Mouse (Mus musculus): ENCODE data around the gene Lmtk2. TPM values are rescaled to one million over a fixed set of nuclear protein-coding genes. Genes with fewer than 3 reads are reported as not detected.

Lmtk2 gene
- total and polyA plus RNA-seq, 2 experiments from 2014 or later: 7.1 to 58.8 TPM

GRCm38 (mm10) chr5:144149530-144149929 is 49.3 kb downstream of the Lmtk2 start:
- Histone ChIP-seq H3K4me1 (ENCODE audit: insufficient read depth, low read length) (no peaks in the 10 kb centered on the region), H3K27ac (no peak overlapping the region), H3K4me3 (ENCODE audit: low read length) (no peak overlapping the region), H3K27me3 (ENCODE audit: insufficient read depth, low read length) (no peaks in the 10 kb centered on the region), H3K36me3 (ENCODE audit: insufficient read depth, low read length) (peaks cover 28% of the 10 kb centered on the region; the same call in 1 of the 2 replicates), H3K4me2 (ENCODE audit: low read depth, low read length) (no peak overlapping the region), H3K9me3 (ENCODE audit: low read length) (no peaks in the 10 kb centered on the region), H3K9ac (replicated peaks; ENCODE audit: low read length) (no peak overlapping the region)
- ATAC-seq (no peak), DNase-seq (ENCODE audit: low spot score) (no peak)
- TF ChIP-seq CTCF (IDR thresholded peaks at IDR 0.05; ENCODE audit: low read depth): no peak
- 92% methylated on average over 4 of the region's 4 CpGs for WGBS

DNA sequence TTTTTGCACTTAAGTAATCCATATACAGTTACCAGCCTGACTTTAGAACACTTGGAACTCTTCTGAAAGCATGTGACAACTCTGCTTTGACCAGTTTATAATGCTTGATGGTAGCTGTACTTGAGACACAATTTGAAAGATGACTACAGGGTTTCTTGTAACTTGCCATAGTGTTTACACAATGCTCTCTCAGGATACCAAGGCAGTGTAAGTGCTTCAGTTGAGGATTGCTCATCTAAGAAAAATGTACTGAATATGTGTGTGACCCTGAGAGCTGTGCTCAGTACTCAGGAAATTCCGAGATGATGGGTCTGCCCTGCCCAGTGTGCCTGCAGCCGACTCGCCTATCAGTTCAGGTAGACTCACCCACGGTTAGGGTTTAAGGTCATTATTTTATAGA is 51.0 kb downstream of the Lmtk2 start:
- H3K9me3 ChIP-seq (ENCODE audit: low read length): no peaks in the 10 kb centered on the region
- 98% methylated on average over 4 of the region's 4 CpGs for WGBS
- TF ChIP-seq CTCF (IDR thresholded peaks at IDR 0.05; ENCODE audit: low read depth): no peak
- no peak overlapping the region for H3K4me2 ChIP-seq (ENCODE audit: low read depth, low read length)
- DNase-seq (ENCODE audit: low spot score): no peak
- H3K27me3 ChIP-seq (ENCODE audit: insufficient read depth, low read length): no peaks in the 10 kb centered on the region
- no peak overlapping the region for H3K27ac ChIP-seq
- H3K4me3 ChIP-seq (ENCODE audit: low read length): no peak overlapping the region
- no peak overlapping the region for H3K9ac ChIP-seq (replicated peaks; ENCODE audit: low read length)
- ATAC-seq: no peak
- H3K36me3 ChIP-seq (ENCODE audit: insufficient read depth, low read length): peaks cover 25% of the 10 kb centered on the region; the same call in 1 of the 2 replicates
- H3K4me1 ChIP-seq (ENCODE audit: insufficient read depth, low read length): no peaks in the 10 kb centered on the region

- Histone ChIP-seq H3K9me3 (ENCODE audit: low read length) (no peaks in the 10 kb centered on the region), H3K9ac (replicated peaks; ENCODE audit: low read length) (no peak overlapping the region), H3K4me1 (ENCODE audit: insufficient read depth, low read length) (no peaks in the 10 kb centered on the region), H3K36me3 (ENCODE audit: insufficient read depth, low read length) (peaks cover 19% of the 10 kb centered on the region; the same call in 1 of the 2 replicates), H3K27me3 (ENCODE audit: insufficient read depth, low read length) (no peaks in the 10 kb centered on the region), H3K27ac (no peak overlapping the region), H3K4me3 (ENCODE audit: low read length) (no peak overlapping the region), H3K4me2 (ENCODE audit: low read depth, low read length) (no peak overlapping the region)
- no peak for ATAC-seq
- peak; percentile 88 for DNase-seq (ENCODE audit: low spot score)
- WGBS: 27% methylated on average over 7 of the region's 7 CpGs
- peak; percentile 82 for TF ChIP-seq CTCF (IDR thresholded peaks at IDR 0.05; ENCODE audit: low read depth)
Measured at GRCm38 (mm10) chr5:144154528-144154927, 54.3 kb downstream of the Lmtk2 start.

DNA sequence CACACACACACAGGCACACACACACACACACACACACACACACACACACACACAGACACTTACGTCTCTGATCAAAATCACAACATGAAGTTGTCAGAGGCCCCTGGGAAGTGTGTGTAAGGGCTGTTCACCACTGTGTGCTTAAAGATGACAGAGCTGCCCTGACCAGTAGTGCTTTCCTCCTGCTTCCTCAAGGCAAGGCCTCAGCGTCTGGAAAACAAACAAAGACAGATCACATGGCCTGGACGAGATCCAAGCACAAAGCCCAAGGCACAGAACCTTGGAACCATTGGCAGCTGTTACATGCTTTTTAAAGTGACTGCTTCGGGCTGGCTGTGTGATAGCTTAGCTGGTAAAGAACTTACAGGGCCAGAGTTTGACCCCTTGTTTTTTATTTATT is 58.4 kb downstream of the Lmtk2 start:
- H3K4me3 ChIP-seq (ENCODE audit: low read length): no peak overlapping the region
- WGBS: 16% methylated on average over 4 of the region's 4 CpGs
- H3K27me3 ChIP-seq (ENCODE audit: insufficient read depth, low read length): no peaks in the 10 kb centered on the region
- H3K9me3 ChIP-seq (ENCODE audit: low read length): no peaks in the 10 kb centered on the region
- peaks cover 17% of the 10 kb centered on the region; the same call in 1 of the 2 replicates for H3K36me3 ChIP-seq (ENCODE audit: insufficient read depth, low read length)
- ATAC-seq: peak; percentile 72; the same call in 1 of the 2 replicates
- TF ChIP-seq CTCF (IDR thresholded peaks at IDR 0.05; ENCODE audit: low read depth): no peak
- H3K4me1 ChIP-seq (ENCODE audit: insufficient read depth, low read length): no peaks in the 10 kb centered on the region
- no peak overlapping the region for H3K4me2 ChIP-seq (ENCODE audit: low read depth, low read length)
- no peak overlapping the region for H3K9ac ChIP-seq (replicated peaks; ENCODE audit: low read length)
- peak overlapping the region; percentile 38; the same call in 1 of the 2 replicates for H3K27ac ChIP-seq
- peak; percentile 81 for DNase-seq (ENCODE audit: low spot score)

GRCm38 (mm10) chr5:144159137-144159536 is 58.9 kb downstream of the Lmtk2 start:
- ATAC-seq: no peak
- H3K9ac ChIP-seq (replicated peaks; ENCODE audit: low read length): no peak overlapping the region
- H3K4me2 ChIP-seq (ENCODE audit: low read depth, low read length): no peak overlapping the region
- peaks cover 22% of the 10 kb centered on the region; the same call in 1 of the 2 replicates for H3K36me3 ChIP-seq (ENCODE audit: insufficient read depth, low read length)
- H3K9me3 ChIP-seq (ENCODE audit: low read length): no peaks in the 10 kb centered on the region
- H3K27ac ChIP-seq: peak overlapping the region; percentile 38; the same call in 1 of the 2 replicates
- 80% methylated on average over 8 of the region's 8 CpGs for WGBS
- H3K27me3 ChIP-seq (ENCODE audit: insufficient read depth, low read length): no peaks in the 10 kb centered on the region
- H3K4me3 ChIP-seq (ENCODE audit: low read length): no peak overlapping the region
- no peak for TF ChIP-seq CTCF (IDR thresholded peaks at IDR 0.05; ENCODE audit: low read depth)
- H3K4me1 ChIP-seq (ENCODE audit: insufficient read depth, low read length): no peaks in the 10 kb centered on the region
- DNase-seq (ENCODE audit: low spot score): no peak

GRCm38 (mm10) chr5:144162080-144162812 is 62.0 kb downstream of the Lmtk2 start:
- DNase-seq (ENCODE audit: low spot score) (no peak), ATAC-seq (no peak)
- WGBS: 90% methylated on average over 5 of the region's 5 CpGs
- Histone ChIP-seq H3K36me3 (ENCODE audit: insufficient read depth, low read length) (peaks cover 29% of the 10 kb centered on the region; the same call in 1 of the 2 replicates), H3K9ac (replicated peaks; ENCODE audit: low read length) (no peak overlapping the region), H3K4me3 (ENCODE audit: low read length) (no peak overlapping the region), H3K4me2 (ENCODE audit: low read depth, low read length) (no peak overlapping the region), H3K9me3 (ENCODE audit: low read length) (no peaks in the 10 kb centered on the region), H3K4me1 (ENCODE audit: insufficient read depth, low read length) (no peaks in the 10 kb centered on the region), H3K27me3 (ENCODE audit: insufficient read depth, low read length) (no peaks in the 10 kb centered on the region), H3K27ac (no peak overlapping the region)
- no peak for TF ChIP-seq CTCF (IDR thresholded peaks at IDR 0.05; ENCODE audit: low read depth)

Data from hindbrain, postnatal 0 days (tissue).